Mouse (Mus musculus) E14TG2a.4 (cell line): ENCODE measurements around the gene Rnf180.

Source experiments
- H3K27me3 ChIP-seq: 2 replicates; pipeline ENCODE4 v1.6.1; 2014; ENCODE audit warnings: low read length, control low read depth; ENCODE audit not compliant: insufficient read depth
- H3K36me3 ChIP-seq: 2 replicates; pipeline ENCODE4 v1.6.1; 2014; ENCODE audit warnings: low read length, control low read depth; ENCODE audit not compliant: insufficient read depth
- H3K4me1 ChIP-seq: replicated peaks from 2 replicates; pipeline ENCODE4 v1.6.1; 2014; ENCODE audit warnings: low read depth, low read length, control low read depth
- H3K4me3 ChIP-seq: replicated peaks from 2 replicates; pipeline ENCODE4 v1.5.1; 2014; ENCODE audit warnings: mild to moderate bottlenecking, low read length
- H3K9me3 ChIP-seq: 2 replicates; pipeline ENCODE4 v1.6.1; 2014; ENCODE audit warnings: low read length, control low read depth
- CTCF ChIP-seq: conservative IDR thresholded peaks from 2 replicates; pipeline ENCODE4 v1.5.1; 2014; ENCODE audit warnings: low read length
- NANOG ChIP-seq: IDR thresholded peaks from 2 replicates; pipeline ENCODE4 v1.6.1; 2014; ENCODE audit warnings: borderline replicate concordance, low read length, mixed read lengths
- POU5F1 ChIP-seq: IDR thresholded peaks from 2 replicates; pipeline ENCODE4 v1.6.1; 2014; ENCODE audit warnings: low read length, borderline replicate concordance

Gene Rnf180

DNA sequence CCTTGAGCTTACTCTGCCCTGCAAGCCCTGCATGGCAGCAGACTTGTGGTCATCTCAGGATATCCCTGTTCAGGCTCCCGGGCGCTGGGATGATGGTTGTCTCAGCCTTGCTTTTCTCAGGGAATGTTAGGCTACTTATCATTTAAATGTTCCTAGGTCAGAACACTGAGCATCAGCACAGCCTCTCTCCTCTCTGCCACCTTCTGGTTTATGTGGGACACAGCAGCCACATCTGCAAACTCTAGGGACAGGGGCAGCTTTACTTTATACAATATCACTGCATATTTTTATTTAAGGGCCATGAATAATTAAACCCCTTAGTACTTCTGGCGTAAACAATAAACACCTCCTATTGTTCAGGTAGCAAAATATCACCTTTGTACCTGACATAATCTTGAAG, 71.5 kb downstream of the Rnf180 start:
- Histone ChIP-seq H3K36me3 (no peaks in the 10 kb centered on the region), H3K9me3 (no peaks in the 10 kb centered on the region), H3K4me3 (no peak overlapping the region), H3K27me3 (no peaks in the 10 kb centered on the region), H3K4me1 (peaks cover 3% of the 10 kb centered on the region)
- TF ChIP-seq NANOG (no peak), POU5F1 (no peak), CTCF (peak; percentile 35)

GRCm38 (mm10) chr13:105222016-105222725, 72.4 kb downstream of the Rnf180 start:
- no peaks in the 10 kb centered on the region for H3K27me3 ChIP-seq
- no peaks in the 10 kb centered on the region for H3K36me3 ChIP-seq
- H3K9me3 ChIP-seq: no peaks in the 10 kb centered on the region
- TF ChIP-seq CTCF (no peak), NANOG (no peak), POU5F1 (no peak)
- no peak overlapping the region for H3K4me3 ChIP-seq
- H3K4me1 ChIP-seq: peaks cover 3% of the 10 kb centered on the region

DNA sequence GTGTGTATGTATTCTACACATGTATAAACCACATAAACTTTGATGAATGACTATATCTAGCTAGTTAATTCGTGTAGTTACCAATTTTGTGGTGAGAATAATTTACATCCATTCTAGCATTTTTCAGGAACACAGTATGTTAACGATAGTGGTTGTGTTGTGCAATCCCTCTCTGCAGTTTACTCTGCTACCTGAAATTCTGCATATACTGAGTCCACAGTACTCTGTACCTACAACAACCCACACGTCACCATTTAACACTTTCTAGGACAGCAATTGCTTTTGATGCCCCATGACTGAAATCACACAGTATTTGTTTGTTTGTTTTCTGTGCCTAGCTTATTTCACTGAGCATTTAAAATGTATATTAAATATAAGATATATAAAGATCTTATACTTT, 83.9 kb downstream of the Rnf180 start:
- Histone ChIP-seq H3K27me3 (no peaks in the 10 kb centered on the region), H3K4me1 (no peaks in the 10 kb centered on the region), H3K9me3 (no peaks in the 10 kb centered on the region), H3K4me3 (no peak overlapping the region), H3K36me3 (no peaks in the 10 kb centered on the region)
- no peak for TF ChIP-seq NANOG
- no peak for TF ChIP-seq POU5F1
- TF ChIP-seq CTCF: no peak

DNA sequence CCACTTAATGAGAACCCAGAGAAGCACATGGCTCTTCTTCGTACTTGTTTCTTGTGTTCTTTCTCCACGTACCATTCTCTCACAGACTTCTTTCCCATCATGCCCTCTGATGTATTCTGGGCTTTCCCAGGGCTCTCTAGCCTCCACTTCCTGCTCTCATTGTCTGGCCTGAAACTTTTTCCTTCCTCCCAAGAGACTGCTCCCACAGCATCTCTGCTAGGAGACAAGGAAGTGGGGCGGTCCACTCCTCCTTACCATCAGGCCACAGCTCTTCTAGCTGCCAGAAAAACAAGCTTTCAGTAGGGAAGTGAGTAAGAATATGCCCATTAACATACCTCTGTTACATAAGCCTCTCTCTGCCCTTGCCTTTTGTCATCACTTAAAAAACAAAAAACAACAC, 90.8 kb downstream of the Rnf180 start:
- Histone ChIP-seq H3K4me3 (no peak overlapping the region), H3K4me1 (no peaks in the 10 kb centered on the region), H3K9me3 (no peaks in the 10 kb centered on the region), H3K27me3 (no peaks in the 10 kb centered on the region), H3K36me3 (no peaks in the 10 kb centered on the region)
- no peak for TF ChIP-seq POU5F1
- no peak for TF ChIP-seq NANOG
- no peak for TF ChIP-seq CTCF

- H3K36me3 ChIP-seq: no peaks in the 10 kb centered on the region
- no peaks in the 10 kb centered on the region for H3K9me3 ChIP-seq
- no peak for TF ChIP-seq NANOG
- TF ChIP-seq CTCF: no peak
- no peak for TF ChIP-seq POU5F1
- no peaks in the 10 kb centered on the region for H3K4me1 ChIP-seq
- no peak overlapping the region for H3K4me3 ChIP-seq
- H3K27me3 ChIP-seq: no peaks in the 10 kb centered on the region
Measured at GRCm38 (mm10) chr13:105198658-105199057, 96.0 kb downstream of the Rnf180 start.

- H3K9me3 ChIP-seq: no peaks in the 10 kb centered on the region
- no peak for TF ChIP-seq CTCF
- TF ChIP-seq POU5F1: no peak
- 0 out of 2 replicates have a peak, but pooled peaks have one; percentile 8 for TF ChIP-seq NANOG
Measured at GRCm38 (mm10) chr13:105198028-105198427, 96.6 kb downstream of the Rnf180 start.

GRCm38 (mm10) chr13:105193583-105193982, 101.0 kb downstream of the Rnf180 start:
- Histone ChIP-seq H3K4me3 (no peak overlapping the region), H3K9me3 (no peaks in the 10 kb centered on the region), H3K4me1 (no peaks in the 10 kb centered on the region), H3K27me3 (no peaks in the 10 kb centered on the region), H3K36me3 (no peaks in the 10 kb centered on the region)
- TF ChIP-seq POU5F1 (no peak), NANOG (no peak), CTCF (no peak)

More at GRCm38 (mm10) chr13:105198028-105198427, 96.6 kb downstream of the Rnf180 start:
- Histone ChIP-seq H3K36me3 (no peaks in the 10 kb centered on the region), H3K4me1 (no peaks in the 10 kb centered on the region), H3K4me3 (no peak overlapping the region), H3K27me3 (no peaks in the 10 kb centered on the region)

GRCm38 (mm10) chr13:105188730-105189129, 105.9 kb downstream of the Rnf180 start:
- no peaks in the 10 kb centered on the region for H3K9me3 ChIP-seq
- TF ChIP-seq CTCF (no peak), NANOG (no peak), POU5F1 (no peak)
- no peaks in the 10 kb centered on the region for H3K27me3 ChIP-seq
- H3K36me3 ChIP-seq: no peaks in the 10 kb centered on the region
- no peak overlapping the region for H3K4me3 ChIP-seq
- H3K4me1 ChIP-seq: no peaks in the 10 kb centered on the region

DNA sequence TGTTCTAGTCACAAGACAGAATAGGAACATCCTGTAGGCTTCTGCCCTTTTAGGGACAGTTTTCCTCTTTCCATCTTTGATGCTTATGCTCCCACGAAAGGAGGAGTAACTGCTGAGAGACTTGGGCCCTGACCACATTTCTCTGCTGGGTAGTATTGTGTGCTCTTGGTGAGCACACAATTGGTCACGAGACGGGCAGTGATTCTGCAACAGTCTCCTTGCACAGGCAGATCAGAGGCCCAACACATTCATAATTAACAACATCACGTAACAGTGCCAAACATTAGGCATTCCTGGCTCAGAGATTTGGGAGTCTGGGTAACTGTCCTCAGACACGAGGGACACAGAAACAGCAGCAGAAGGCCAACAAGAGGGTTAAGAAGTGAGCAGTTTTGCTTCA, 113.8 kb downstream of the Rnf180 start:
- no peaks in the 10 kb centered on the region for H3K4me1 ChIP-seq

More for the DNA sequence above, 113.8 kb downstream of the Rnf180 start:
- Histone ChIP-seq H3K36me3 (no peaks in the 10 kb centered on the region), H3K27me3 (no peaks in the 10 kb centered on the region), H3K9me3 (no peaks in the 10 kb centered on the region), H3K4me3 (no peak overlapping the region)
- TF ChIP-seq POU5F1: no peak
- TF ChIP-seq NANOG: no peak
- no peak for TF ChIP-seq CTCF
